10 mouse cellular contexts compared by ENCODE assay signal in genomic region chr1:79450343-79451021, GRCm38 (mm10). TPM values are rescaled to one million over a fixed set of nuclear protein-coding genes. Genes with fewer than 3 reads are reported as not detected.
DNase-seq lines count a peak whose midpoint lies in the region; ATAC-seq lines count a peak whose summit lies in the region.
"Had no signal": no experiment of that assay in that cellular context is flagged by ENCODE, and none has a peak within 500 bp of the region (broad histone marks: within the 10 kb centered on the region; RNA-seq: fewer than 3 reads in every experiment).

No protein-coding gene starts in this region.

- H3K4me1 ChIP-seq in kidney, embryonic 15.5 days = peaks cover 4% of the 10 kb centered on the region; the same call in 1 of the 2 replicates
- H3K4me1 ChIP-seq in embryonic facial prominence, embryonic 13.5 days = no peaks in the 10 kb centered on the region; the same call in 1 of the 2 replicates
- 0 out of 2 replicates have a peak, but pooled peaks cover 8% of the 10 kb centered on the region for H3K4me1 ChIP-seq in neural tube, embryonic 14.5 days (ENCODE audit: control insufficient read depth, insufficient read depth, low read length)

- 0 out of 2 replicates have a peak, but pooled peaks have one; percentile 56 for ATAC-seq in kidney, embryonic 15.5 days (replicated peaks; ENCODE audit: low FRiP score)
- no peak for ATAC-seq in embryonic facial prominence, embryonic 13.5 days (ENCODE audit: insufficient number of reproducible peaks, insufficient read depth, low FRiP score, low TSS enrichment, low read depth)
- peak; percentile 88 for ATAC-seq in neural tube, embryonic 14.5 days (ENCODE audit: low read depth)
- no peak for ATAC-seq in granulocyte monocyte progenitor cell, adult 5-6 weeks (replicated peaks; ENCODE audit: poor library complexity, severe bottlenecking)
- ATAC-seq: Patski had no signal

- H3K4me2 ChIP-seq in kidney, embryonic 15.5 days = peak overlapping the region; percentile 40
- H3K4me2 ChIP-seq in embryonic facial prominence, embryonic 13.5 days = peak overlapping the region; percentile 55
- H3K4me2 ChIP-seq in neural tube, embryonic 14.5 days (ENCODE audit: low read depth, low read length) = peak overlapping the region; percentile 53

- H3K4me3 ChIP-seq in kidney, embryonic 15.5 days (replicated peaks) = no peak overlapping the region; the same call in 1 of the 2 replicates
- H3K4me3 ChIP-seq in embryonic facial prominence, embryonic 13.5 days = peak overlapping the region; percentile 19
- H3K4me3 ChIP-seq in neural tube, embryonic 14.5 days (ENCODE audit: low read depth, low read length) = peak overlapping the region; percentile 31

- no peaks in the 10 kb centered on the region for H3K36me3 ChIP-seq in kidney, embryonic 15.5 days
- H3K36me3 ChIP-seq in embryonic facial prominence, embryonic 13.5 days = no peaks in the 10 kb centered on the region
- no peaks in the 10 kb centered on the region for H3K36me3 ChIP-seq in neural tube, embryonic 14.5 days (ENCODE audit: control insufficient read depth, insufficient read depth, low read length)

- H3K27ac ChIP-seq in kidney, embryonic 15.5 days = no peak overlapping the region
- H3K27ac ChIP-seq in embryonic facial prominence, embryonic 13.5 days = no peak overlapping the region
- peak overlapping the region; percentile 83 for H3K27ac ChIP-seq in neural tube, embryonic 14.5 days (ENCODE audit: low read depth, low read length)

- H3K27me3 ChIP-seq in kidney, embryonic 15.5 days = peaks cover 5% of the 10 kb centered on the region; the same call in 1 of the 2 replicates
- peaks cover 4% of the 10 kb centered on the region; the same call in 1 of the 2 replicates for H3K27me3 ChIP-seq in embryonic facial prominence, embryonic 13.5 days
- no peaks in the 10 kb centered on the region for H3K27me3 ChIP-seq in neural tube, embryonic 14.5 days (ENCODE audit: control insufficient read depth, insufficient read depth, low read length)
- H3K27me3 ChIP-seq: Patski had no signal

- DNase-seq in kidney, postnatal 14 days = no peak
- peak; percentile 19 for DNase-seq in layer of hippocampus, adult 9-11 months
- no peak for DNase-seq in ovary, postnatal 36 days (ENCODE audit: low spot score)
- no peak for DNase-seq in thymus, postnatal 4 days

- no peaks in the 10 kb centered on the region for H3K9me3 ChIP-seq in kidney, embryonic 15.5 days (replicated peaks)
- no peaks in the 10 kb centered on the region for H3K9me3 ChIP-seq in embryonic facial prominence, embryonic 13.5 days
- no peaks in the 10 kb centered on the region for H3K9me3 ChIP-seq in neural tube, embryonic 14.5 days (ENCODE audit: control insufficient read depth, low read length)

- WGBS in kidney, embryonic 15.5 days = 21% methylated on average over 20 of the region's 20 CpGs
- WGBS in embryonic facial prominence, embryonic 13.5 days = 14% methylated on average over 20 of the region's 20 CpGs
- 10% methylated on average over 20 of the region's 20 CpGs for WGBS in neural tube, embryonic 14.5 days

- no peak overlapping the region for H3K9ac ChIP-seq in kidney, embryonic 15.5 days
- H3K9ac ChIP-seq in embryonic facial prominence, embryonic 13.5 days = peak overlapping the region; percentile 4; the same call in 1 of the 2 replicates
- peak overlapping the region; percentile 67 for H3K9ac ChIP-seq in neural tube, embryonic 14.5 days (replicated peaks; ENCODE audit: low read depth, low read length)

RNA-seq across cellular contexts. Expression of gene Scg2, which starts 10.6 kb away (rescaled TPM):
- 1.2 and 4.9 TPM in 2 replicates for polyA plus RNA-seq in kidney, embryonic 15.5 days (2015; fragmentation: Nextera tagmentation; extraction: Ambion mirVana)
- polyA plus RNA-seq in embryonic facial prominence, embryonic 13.5 days (2015; fragmentation: Nextera tagmentation; extraction: Ambion mirVana) = 3.1 and 3.9 TPM in 2 replicates
- polyA plus RNA-seq in neural tube, embryonic 14.5 days (2014; fragmentation: Nextera tagmentation; extraction: Ambion mirVana) = 107 and 159 TPM in 2 replicates
- not detected in 2 replicates for total RNA-seq in granulocyte monocyte progenitor cell, adult 5-6 weeks (2014; fragmentation: Nextera tagmentation)
- not detected in 2 replicates for total RNA-seq in granulocyte monocyte progenitor cell, adult 5-6 weeks (2017)
- total RNA-seq: neutrophil, adult 5-6 weeks had no signal

Comparison
In these comparisons a context has a peak if more than half of its experiments do, and no peak if none do; other contexts are left out.
1. ATAC-seq: peak in kidney, embryonic 15.5 days (single experiment) and neural tube, embryonic 14.5 days (single experiment); none in embryonic facial prominence, embryonic 13.5 days (single experiment) and granulocyte monocyte progenitor cell, adult 5-6 weeks (single experiment).
2. RNA of gene Scg2, which starts 10.6 kb away (polyA plus RNA-seq): 107 to 159 TPM in neural tube, embryonic 14.5 days; 1.2 to 4.9 TPM in kidney, embryonic 15.5 days and 3.1 to 3.9 TPM in embryonic facial prominence, embryonic 13.5 days; every median in the first group is over 10 times any median in the second.
3. Peak in every context shown above with its lines, with median percentiles within 50 percentile points of each other: H3K4me2 ChIP-seq.